Mouse (Mus musculus) erythroblast, adult 5-6 weeks (primary cell): ENCODE results near the gene Olfr417. TPM values are rescaled to one million over a fixed set of nuclear protein-coding genes. Genes with fewer than 3 reads are reported as not detected.
"Not testable (repeated sequence)": the region's sequence is repeated elsewhere in the genome, so short reads cannot be mapped to it uniquely, and the experiment has no call there.

Experiments used
- ATAC-seq: replicated peaks from 2 replicates; pipeline ENCODE4 v1.8.0; 2016; ENCODE audit warnings: moderate number of reproducible peaks, mild to moderate bottlenecking, moderate TSS enrichment, inconsistent platforms; ENCODE audit not compliant: poor library complexity, low FRiP score, severe bottlenecking
- total RNA-seq, 2 experiments: library from RNA; stranded (forward) in 1 of 2; stranded (reverse) in 1 of 2; fragments of 150-400 nt in 1 of 2; fragments of 200-764, 138-1000 nt in 1 of 2; gene quantifications; 2 replicates each; pipeline versions ENCODE4 v1.2.3 to v1.2.4; 2015 to 2017; ENCODE audit warnings: low replicate concordance in 2 of 2

Gene Olfr417
- total RNA-seq (2015; ENCODE audit: low replicate concordance), result 0.42 TPM in 1 of 2 replicates, not detected in the other
- 0.17 TPM in 1 of 2 replicates, not detected in the other for total RNA-seq (2017; ENCODE audit: low replicate concordance)

DNA sequence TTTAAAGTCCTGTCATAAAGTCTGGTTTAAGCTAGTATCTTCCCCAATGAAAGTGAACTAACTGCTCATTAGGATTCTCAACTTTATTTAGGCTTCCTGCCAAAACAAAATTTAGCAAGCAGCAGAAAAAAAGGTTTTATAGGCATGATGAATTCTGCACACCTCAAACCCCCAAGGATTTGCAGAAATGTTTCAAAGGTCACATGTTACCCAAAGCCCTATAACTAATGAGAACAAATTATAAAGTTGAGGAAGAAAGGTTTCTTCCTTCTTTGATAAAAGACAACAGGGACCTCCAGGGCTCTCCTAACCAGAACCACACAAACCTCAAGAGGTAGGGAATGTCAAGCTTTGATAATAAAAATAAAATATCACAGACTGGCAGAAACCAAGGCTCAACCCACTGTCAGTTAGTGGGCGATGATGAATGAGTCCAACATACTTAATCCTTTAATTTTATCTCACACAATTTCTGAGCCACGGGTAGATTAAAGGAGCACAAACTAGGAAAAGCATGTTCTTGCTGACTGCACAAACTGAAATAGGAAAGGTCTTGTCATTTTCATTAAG lies at the start of gene Olfr417:
TSS of gene Olfr417 (plus strand) at position 241 of the 570 bp plus-strand sequence.
- no peak for ATAC-seq

DNA sequence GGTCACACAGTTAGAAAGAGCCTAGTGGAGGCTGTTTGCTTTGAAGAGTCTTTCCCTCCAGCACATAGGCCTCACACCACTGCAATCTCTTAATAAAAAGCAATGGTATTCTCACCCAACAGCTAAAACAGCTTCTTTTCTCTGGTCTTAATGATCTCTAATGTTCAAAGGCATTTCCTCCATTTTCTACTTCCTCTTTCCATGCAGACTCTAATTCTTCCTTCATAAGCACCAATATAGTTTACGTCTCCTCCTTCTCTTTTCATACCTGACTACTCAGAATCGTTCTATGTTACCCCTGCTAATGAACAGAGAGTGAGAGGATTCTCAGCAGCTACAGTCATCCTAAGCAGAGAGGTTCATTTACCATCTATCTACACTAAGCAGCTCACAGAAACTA lies 47.6 kb upstream of the Olfr417 start:
- no peak for ATAC-seq

DNA sequence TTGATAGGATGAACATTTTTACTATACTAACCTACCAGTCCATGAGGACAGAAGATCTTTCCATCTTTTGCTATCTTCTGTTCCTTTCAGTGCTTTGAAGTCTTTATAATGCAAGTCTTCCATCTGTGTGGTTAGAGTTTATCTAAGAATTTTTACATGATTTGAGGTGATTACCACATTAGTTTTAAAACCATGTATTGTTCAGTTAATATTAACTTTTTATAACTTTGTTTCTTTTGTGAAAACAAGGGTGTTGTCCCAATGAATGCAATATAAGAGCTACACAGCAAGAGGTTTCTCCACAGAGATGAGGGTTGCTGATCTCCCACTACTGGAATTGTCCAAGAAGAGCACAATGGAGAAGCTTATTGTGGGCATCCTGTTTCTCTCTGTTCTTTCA lies 34.7 kb upstream of the Olfr417 start, which contains the start of gene Mptx1:
TSS of gene Mptx1 (plus strand) at position 301 of the 400 bp plus-strand sequence.
- no peak for ATAC-seq

DNA sequence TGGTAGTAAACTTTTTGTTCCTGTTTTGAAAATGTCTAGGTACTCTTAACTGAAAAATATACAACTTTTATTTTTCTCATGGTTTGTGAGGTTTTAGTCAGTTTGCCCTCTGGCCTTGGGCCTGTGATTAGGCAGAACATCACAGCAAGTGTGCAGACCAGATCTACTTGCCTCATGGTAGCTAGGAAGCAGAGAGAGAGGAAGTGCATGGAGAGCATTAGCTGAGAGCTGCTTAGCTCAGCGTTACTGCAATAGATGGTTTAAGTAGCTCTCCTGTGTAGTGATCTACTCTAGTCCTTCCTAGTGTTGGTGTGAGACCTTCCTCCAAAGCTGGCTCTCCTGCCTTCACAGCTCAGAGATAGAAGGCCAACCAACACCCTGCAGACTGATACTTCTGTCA lies 11.3 kb upstream of the Olfr417 start:
- ATAC-seq, result not testable (repeated sequence)

DNA sequence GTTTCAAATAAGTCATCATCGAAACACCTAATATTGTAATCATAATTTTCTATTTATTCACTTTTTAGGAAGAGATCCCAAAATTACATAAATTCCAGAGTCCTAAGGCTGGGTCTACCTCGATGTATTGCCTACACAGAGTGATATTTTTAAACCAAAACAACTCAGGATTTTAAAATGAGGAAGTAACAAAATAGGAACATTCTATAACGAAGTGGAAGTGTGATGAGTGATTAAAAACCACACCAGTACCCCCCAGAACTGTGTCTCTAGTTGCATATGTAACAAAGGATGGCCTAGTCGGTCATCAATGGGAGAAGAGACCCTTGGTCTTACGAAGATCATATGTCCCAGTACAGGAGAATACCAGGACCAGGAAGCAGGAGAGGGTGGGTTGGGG lies 10.3 kb upstream of the Olfr417 start:
- no peak for ATAC-seq

DNA sequence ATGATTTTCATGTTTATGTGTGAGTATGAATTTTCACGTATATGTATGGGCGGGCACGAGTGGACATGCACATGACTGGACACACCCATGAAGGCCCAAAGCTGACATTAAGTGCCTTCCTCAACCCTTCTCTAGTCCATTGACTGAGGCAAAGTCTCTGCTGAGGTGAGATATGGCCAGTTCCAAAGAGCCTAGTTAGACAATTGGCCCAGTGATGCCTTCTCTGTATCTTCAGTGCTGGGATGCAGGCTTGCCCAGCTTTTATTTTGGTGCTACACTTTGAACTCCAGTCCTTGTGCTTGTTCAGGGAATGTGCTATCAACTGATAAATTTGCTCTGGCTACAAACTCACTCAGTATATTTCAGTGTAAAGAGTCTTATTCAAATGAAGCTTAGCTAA lies 8.9 kb downstream of the Olfr417 start:
- ATAC-seq, result no peak

DNA sequence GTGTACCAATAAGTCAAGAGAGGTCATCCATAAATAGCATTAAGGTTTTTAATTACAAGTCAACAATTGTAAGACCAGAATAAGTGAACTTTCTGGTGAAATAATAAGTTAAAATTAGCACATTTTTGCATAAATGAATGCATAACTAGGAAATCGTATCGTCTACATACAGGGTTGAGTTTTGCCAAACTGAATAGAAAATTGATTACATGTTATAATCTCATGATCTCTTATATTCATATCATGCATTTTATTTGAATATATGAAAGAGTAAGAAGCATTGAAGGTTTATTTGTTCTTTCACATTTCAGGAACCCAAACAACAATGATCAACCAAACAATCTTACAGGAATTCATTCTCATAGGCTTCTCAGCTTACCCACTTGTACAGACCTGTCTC lies 25.8 kb downstream of the Olfr417 start, which contains the start of gene Olfr248:
TSS of gene Olfr248 (plus strand) at position 301 of the 400 bp plus-strand sequence.
- ATAC-seq, result no peak

DNA sequence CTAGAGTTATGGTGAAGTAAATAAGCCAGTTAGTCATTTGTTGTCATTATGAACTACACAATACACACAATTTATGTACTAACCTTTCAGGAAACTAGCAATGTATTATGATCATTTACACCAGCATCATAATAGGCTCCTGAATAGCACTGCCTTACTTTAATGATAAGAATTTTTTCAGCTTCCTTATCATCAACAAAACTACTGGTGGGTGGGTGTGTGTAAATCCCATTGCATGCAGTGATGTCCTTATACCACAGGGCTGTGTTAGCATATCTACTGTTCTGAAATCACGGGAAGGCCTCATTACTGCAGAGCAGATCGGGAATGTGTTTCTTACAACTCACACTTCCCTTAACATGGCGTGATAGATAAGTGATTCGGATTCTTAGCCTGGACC lies 58.0 kb downstream of the Olfr417 start:
- no peak for ATAC-seq

DNA sequence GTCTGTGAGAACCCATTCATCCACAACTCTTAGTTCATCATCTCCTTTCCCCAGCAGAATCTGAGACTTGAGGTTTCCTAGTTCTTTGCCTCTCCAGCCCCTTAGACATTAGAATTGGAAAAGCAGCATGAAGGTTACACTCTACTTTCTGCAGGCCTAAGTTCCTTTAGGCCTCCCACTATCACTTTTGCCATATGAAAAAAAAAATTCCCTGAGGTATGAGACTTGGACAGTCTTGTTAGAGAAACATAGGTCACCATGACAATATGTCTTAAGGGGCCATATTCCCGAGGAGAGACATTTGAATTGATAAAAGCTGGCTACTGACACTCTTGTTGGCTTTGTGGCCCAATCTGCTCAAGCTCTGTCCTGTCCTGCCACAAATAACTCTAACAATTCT lies 58.8 kb downstream of the Olfr417 start, which contains the start of gene Olfr414:
TSS of gene Olfr414 (plus strand) at position 301 of the 400 bp plus-strand sequence.
- ATAC-seq, result no peak

Other genes with a start within 250 kb of the Olfr417 start
- gene Olfr231, start 244.0 kb upstream of the Olfr417 start, total RNA-seq (2015; ENCODE audit: low replicate concordance), result 2.1 TPM in 1 of 2 replicates, not detected in the other
- not detected in 2 replicates for gene Olfr231, start 244.0 kb upstream of the Olfr417 start, total RNA-seq (2017; ENCODE audit: low replicate concordance)
- not detected in 2 replicates for gene Olfr424, start 233.6 kb upstream of the Olfr417 start, total RNA-seq (2015; ENCODE audit: low replicate concordance)
- not detected in 2 replicates for gene Olfr424, start 233.6 kb upstream of the Olfr417 start, total RNA-seq (2017; ENCODE audit: low replicate concordance)
- gene Olfr420, start 209.5 kb upstream of the Olfr417 start, total RNA-seq (2015; ENCODE audit: low replicate concordance), result 0.38 TPM in 1 of 2 replicates, not detected in the other
- 1.8 and 2.0 TPM in 2 replicates for gene Olfr420, start 209.5 kb upstream of the Olfr417 start, total RNA-seq (2017; ENCODE audit: low replicate concordance)
- 279 and 284 TPM in 2 replicates for gene Spta1, start 192.3 kb upstream of the Olfr417 start, total RNA-seq (2015; ENCODE audit: low replicate concordance)
- 931 and 1,200 TPM in 2 replicates for gene Spta1, start 192.3 kb upstream of the Olfr417 start, total RNA-seq (2017; ENCODE audit: low replicate concordance)
- gene Olfr419, start 113.1 kb upstream of the Olfr417 start, total RNA-seq (2015; ENCODE audit: low replicate concordance), result not detected in 2 replicates
- gene Olfr419, start 113.1 kb upstream of the Olfr417 start, total RNA-seq (2017; ENCODE audit: low replicate concordance), result 2.9 TPM in 1 of 2 replicates, not detected in the other
- gene Mptx1, start 34.6 kb upstream of the Olfr417 start, total RNA-seq (2015; ENCODE audit: low replicate concordance), result not detected in 2 replicates
- gene Mptx1, start 34.6 kb upstream of the Olfr417 start, total RNA-seq (2017; ENCODE audit: low replicate concordance), result not detected in 2 replicates
- gene Olfr248, start 25.9 kb downstream of the Olfr417 start, total RNA-seq (2015; ENCODE audit: low replicate concordance), result not detected in 2 replicates
- not detected in 2 replicates for gene Olfr248, start 25.9 kb downstream of the Olfr417 start, total RNA-seq (2017; ENCODE audit: low replicate concordance)
- gene Olfr414, start 58.9 kb downstream of the Olfr417 start, total RNA-seq (2015; ENCODE audit: low replicate concordance), result not detected in 2 replicates
- 0.60 TPM in 1 of 2 replicates, not detected in the other for gene Olfr414, start 58.9 kb downstream of the Olfr417 start, total RNA-seq (2017; ENCODE audit: low replicate concordance)
- not detected in 2 replicates for gene Olfr220, start 77.0 kb downstream of the Olfr417 start, total RNA-seq (2015; ENCODE audit: low replicate concordance)
- gene Olfr220, start 77.0 kb downstream of the Olfr417 start, total RNA-seq (2017; ENCODE audit: low replicate concordance), result not detected in 2 replicates
- gene Fmn2, start 136.7 kb downstream of the Olfr417 start, total RNA-seq (2015; ENCODE audit: low replicate concordance), result not detected in 2 replicates
- gene Fmn2, start 136.7 kb downstream of the Olfr417 start, total RNA-seq (2017; ENCODE audit: low replicate concordance), result 0.09 TPM in 1 of 2 replicates, not detected in the other